Mouse (Mus musculus) CH12.LX (cell line): Measurements from ENCODE around the gene Olfr315. TPM values are rescaled to one million over a fixed set of nuclear protein-coding genes. Genes with fewer than 3 reads are reported as not detected.

ENCODE experiments used
- DNase-seq: peaks from one replicate; pipeline ENCODE4 v3.0.0-alpha.2; 2013; ENCODE audit errors: extremely low read depth
- H3K27ac ChIP-seq: 2 replicates; pipeline ENCODE4 v1.5.1; 2012; ENCODE audit warnings: low read depth, mild to moderate bottlenecking, control low read depth, moderate library complexity; ENCODE audit not compliant: insufficient read depth
- H3K27me3 ChIP-seq: replicated peaks from 2 replicates; pipeline ENCODE3; 2012; ENCODE audit warnings: inconsistent platforms
- H3K36me3 ChIP-seq, 2 experiments: replicated peaks in 1 of 2; 2 replicates each; pipeline versions ENCODE3 to v1.6.1; 2012; ENCODE audit warnings: inconsistent platforms in 1 of 2, low read length in 1 of 2, mild to moderate bottlenecking in 1 of 2, mixed read lengths in 1 of 2, moderate library complexity in 1 of 2; ENCODE audit not compliant: control insufficient read depth in 1 of 2, insufficient read depth in 1 of 2
- H3K4me1 ChIP-seq, 2 experiments: 2 replicates each; pipeline ENCODE4 v1.6.1; 2012; ENCODE audit warnings: inconsistent platforms in 1 of 2, moderate library complexity in 1 of 2; ENCODE audit not compliant: insufficient read depth in 2 of 2, control insufficient read depth in 1 of 2
- H3K4me2 ChIP-seq: 2 replicates; pipeline ENCODE4 v1.6.1; 2012; ENCODE audit warnings: low read depth, mild to moderate bottlenecking, control low read depth; ENCODE audit not compliant: poor library complexity, insufficient read depth, severe bottlenecking
- H3K4me3 ChIP-seq, 3 experiments: fragments of 150-350 bp in 1 of 3; sonication (generic) in 1 of 3; replicated peaks in 1 of 3; 2 replicates each; pipeline versions ENCODE3 to v1.5.1; 2011 to 2012; ENCODE audit warnings: low read depth in 2 of 3, low read length in 2 of 3, mild to moderate bottlenecking in 2 of 3, moderate library complexity in 2 of 3, control low read depth in 1 of 3, improper control_type of control experiment in 1 of 3, inconsistent platforms in 1 of 3, mixed read lengths in 1 of 3; ENCODE audit not compliant: poor library complexity in 1 of 3
- H3K79me2 ChIP-seq: replicated peaks from 2 replicates; pipeline ENCODE4 v1.6.1; 2012; ENCODE audit warnings: mild to moderate bottlenecking, moderate library complexity; ENCODE audit not compliant: control insufficient read depth, poor library complexity, insufficient read depth, severe bottlenecking; ENCODE audit errors: extremely low read depth
- H3K9ac ChIP-seq: 2 replicates; pipeline ENCODE4 v1.6.1; 2012; ENCODE audit warnings: low read depth, mild to moderate bottlenecking, control low read depth, moderate library complexity; ENCODE audit not compliant: insufficient read depth
- H3K9me3 ChIP-seq: replicated peaks from 2 replicates; pipeline ENCODE3; 2012; ENCODE audit warnings: low read length, inconsistent platforms, mixed read lengths
- CHD1 ChIP-seq: IDR thresholded peaks from 2 replicates; pipeline ENCODE4 v1.6.1; 2012; ENCODE audit warnings: low read depth, low read length, improper control_type of control experiment, inconsistent platforms
- E2F4 ChIP-seq: IDR thresholded peaks from 2 replicates; pipeline ENCODE4 v1.6.1; 2011; ENCODE audit warnings: low read depth, low read length, improper control_type of control experiment; ENCODE audit not compliant: insufficient replicate concordance
- ELF1 ChIP-seq: IDR thresholded peaks from 2 replicates; pipeline ENCODE4 v1.6.1; 2014; ENCODE audit warnings: low read depth, mild to moderate bottlenecking, inconsistent platforms, low read length, improper control_type of control experiment
- EP300 ChIP-seq: IDR thresholded peaks from 2 replicates; pipeline ENCODE4 v1.6.1; 2011; ENCODE audit warnings: low read length, improper control_type of control experiment
- ETS1 ChIP-seq: conservative IDR thresholded peaks from 2 replicates; pipeline ENCODE4 v1.6.1; 2012; ENCODE audit warnings: low read depth, mild to moderate bottlenecking, inconsistent platforms, low read length, improper control_type of control experiment, moderate library complexity
- GABPA ChIP-seq: IDR thresholded peaks from 2 replicates; pipeline ENCODE4 v1.6.1; 2012; ENCODE audit warnings: low read depth, low read length, improper control_type of control experiment, inconsistent platforms; ENCODE audit not compliant: insufficient replicate concordance
- IRF4 ChIP-seq: IDR thresholded peaks from 2 replicates; pipeline ENCODE4 v1.6.1; 2014; ENCODE audit warnings: low read depth, mild to moderate bottlenecking, inconsistent platforms, low read length, improper control_type of control experiment
- JUN ChIP-seq: IDR thresholded peaks from 2 replicates; pipeline ENCODE4 v1.6.1; 2011; ENCODE audit warnings: low read depth, mild to moderate bottlenecking, low read length, improper control_type of control experiment, moderate library complexity; ENCODE audit not compliant: insufficient read depth
- JUND ChIP-seq: conservative IDR thresholded peaks from 2 replicates; pipeline ENCODE4 v1.6.1; 2011; ENCODE audit warnings: low read depth, low read length, improper control_type of control experiment
- MAFK ChIP-seq: IDR thresholded peaks from 2 replicates; pipeline ENCODE4 v1.6.1; 2011; ENCODE audit warnings: low read length, improper control_type of control experiment; ENCODE audit not compliant: insufficient replicate concordance
- MAZ ChIP-seq: IDR thresholded peaks from 2 replicates; pipeline ENCODE4 v1.6.1; 2012; ENCODE audit warnings: low read depth, mild to moderate bottlenecking, inconsistent platforms, low read length, improper control_type of control experiment, moderate library complexity
- MEF2A ChIP-seq: IDR thresholded peaks from 2 replicates; pipeline ENCODE4 v1.6.1; 2014; ENCODE audit warnings: low read depth, mild to moderate bottlenecking, inconsistent platforms, low read length, improper control_type of control experiment, borderline replicate concordance
- NELFE ChIP-seq: IDR thresholded peaks from 2 replicates; pipeline ENCODE4 v1.6.1; 2011; ENCODE audit warnings: low read depth, low read length, improper control_type of control experiment
- PAX5 ChIP-seq: IDR thresholded peaks from 2 replicates; pipeline ENCODE4 v1.6.1; 2012; ENCODE audit warnings: low read length, inconsistent platforms, mixed read lengths
- POLR2AphosphoS2 ChIP-seq: IDR thresholded peaks from 2 replicates; pipeline ENCODE4 v1.6.1; 2011; ENCODE audit warnings: low read depth, low read length, improper control_type of control experiment
- RCOR1 ChIP-seq: conservative IDR thresholded peaks from 2 replicates; pipeline ENCODE4 v1.6.1; 2012; ENCODE audit warnings: low read depth, mild to moderate bottlenecking, inconsistent platforms, low read length, improper control_type of control experiment
- SMC3 ChIP-seq: IDR thresholded peaks from 2 replicates; pipeline ENCODE4 v1.6.1; 2011; ENCODE audit warnings: low read depth, low read length, improper control_type of control experiment
- UBTF ChIP-seq: IDR thresholded peaks from 2 replicates; pipeline ENCODE4 v1.6.1; 2012; ENCODE audit warnings: low read depth, mild to moderate bottlenecking, inconsistent platforms, low read length, improper control_type of control experiment, moderate library complexity
- USF1 ChIP-seq: IDR thresholded peaks from 2 replicates; pipeline ENCODE4 v1.6.1; 2014; ENCODE audit warnings: low read depth, mild to moderate bottlenecking, inconsistent platforms, low read length, improper control_type of control experiment
- USF2 ChIP-seq: conservative IDR thresholded peaks from 2 replicates; pipeline ENCODE4 v1.6.1; 2011; ENCODE audit warnings: low read depth, low read length, improper control_type of control experiment
- ZKSCAN1 ChIP-seq: IDR thresholded peaks from 2 replicates; pipeline ENCODE4 v1.6.1; 2012; ENCODE audit warnings: low read depth, inconsistent platforms, low read length, improper control_type of control experiment, borderline replicate concordance
- dilution Hi-C: fragments of 300-500 bp; cut with MboI; formaldehyde crosslinking; loops from 2 replicates; pipeline ENCODE4 v1.14.3; 2020; ENCODE audit warnings: low sequenced_read_pairs; ENCODE audit not compliant: extremely low pct_unique_long_range_greater_than_20kb, extremely low pct_ligation_motif_present
- in situ Hi-C: fragments of 300-500 bp; cut with MboI; formaldehyde crosslinking; loops from 3 replicates; pipeline ENCODE4 v1.14.3; 2019; ENCODE audit warnings: low sequenced_read_pairs, low pct_ligation_motif_present, low pct_unique_long_range_greater_than_20kb, mixed read lengths
- polyA plus RNA-seq: library from polyadenylated mRNA; unstranded; fragments of >175 nt; gene quantifications from 2 replicates; pipeline ENCODE4 v1.2.1, GENCODE M21; 2012; ENCODE audit warnings: low read depth; ENCODE audit not compliant: insufficient read length
- total RNA-seq, 2 experiments: library from RNA; depleted of rRNA; stranded (reverse); fragments of 300-350 nt in 1 of 2; fragments of >200 nt in 1 of 2; gene quantifications; 2 replicates each; pipeline ENCODE4 v1.2.3; 2012 to 2014

Olfr315 gene
- total and polyA plus RNA-seq, 3 experiments, result not detected

- Histone ChIP-seq H3K27me3 (peaks cover 38% of the 10 kb centered on the region), H3K4me3 (no peak within 1 kb of the TSS), H3K36me3 (no peaks in the 10 kb centered on the region), H3K9ac (no peak within 1 kb of the TSS), H3K79me2 (no peaks in the 10 kb centered on the region), H3K4me1 (no peaks in the 10 kb centered on the region), H3K27ac (no peak within 1 kb of the TSS), H3K9me3 (no peaks in the 10 kb centered on the region), H3K4me2 (no peak within 1 kb of the TSS)
- in situ Hi-C loops (no loop called here), dilution Hi-C loops (no loop called here)
- TF ChIP-seq MAFK (no peak), MAZ (no peak), E2F4 (no peak), ZKSCAN1 (no peak), CHD1 (no peak), USF1 (no peak), RCOR1 (no peak), ETS1 (no peak), GABPA (no peak), USF2 (no peak), PAX5 (no peak), NELFE (no peak), SMC3 (no peak), JUND (no peak), UBTF (no peak), ELF1 (no peak), POLR2AphosphoS2 (no peak), EP300 (no peak), MEF2A (no peak), JUN (no peak)
- no peak for DNase-seq
Measured at GRCm38 (mm10) chr11:58752434-58752833, 20.6 kb upstream of the Olfr315 start, which contains the start of gene Olfr316. TSS of gene Olfr316 (plus strand) at chr11:58752734.

- no peak within 1 kb of the TSS for H3K27ac ChIP-seq
- no peak for TF ChIP-seq UBTF
- no peak for TF ChIP-seq IRF4
- in situ Hi-C loops (no loop called here), dilution Hi-C loops (no loop called here)
- H3K4me2 ChIP-seq, result no peak within 1 kb of the TSS
- no peak for DNase-seq
- H3K27me3 ChIP-seq, result no peaks in the 10 kb centered on the region
- H3K79me2 ChIP-seq, result no peaks in the 10 kb centered on the region
- no peak within 1 kb of the TSS for H3K9ac ChIP-seq
- no peak within 1 kb of the TSS for H3K4me3 ChIP-seq
- H3K36me3 ChIP-seq, result no peaks in the 10 kb centered on the region
- H3K9me3 ChIP-seq, result no peaks in the 10 kb centered on the region
- peaks cover 2 to 4% of the 10 kb centered on the region in 2 experiments; a peak in 2 of 4 replicates for H3K4me1 ChIP-seq
Measured at GRCm38 (mm10) chr11:58782480-58783089, 9.6 kb downstream of the Olfr315 start, which contains the start of gene Olfr314. TSS of gene Olfr314 (plus strand) at chr11:58782952.
